Mouse (Mus musculus) heart, adult 10 weeks (tissue): ENCODE results near the gene Unc13c. TPM values are rescaled to one million over a fixed set of nuclear protein-coding genes. Genes with fewer than 3 reads are reported as not detected.

Source experiments
- polyA plus RNA-seq: library from polyadenylated mRNA; stranded (reverse); fragments of 350-450 nt; fragmentation: Illumina TruSeq; extraction: RNeasy Lipid Tissue Mini Kit (QIAGEN cat#74804); gene quantifications from one replicate; pipeline ENCODE4 v1.2.3, GENCODE M21; 2014; ENCODE audit warnings: low read depth, low replicate concordance

Unc13c gene
- polyA plus RNA-seq: 0.05 TPM

DNA sequence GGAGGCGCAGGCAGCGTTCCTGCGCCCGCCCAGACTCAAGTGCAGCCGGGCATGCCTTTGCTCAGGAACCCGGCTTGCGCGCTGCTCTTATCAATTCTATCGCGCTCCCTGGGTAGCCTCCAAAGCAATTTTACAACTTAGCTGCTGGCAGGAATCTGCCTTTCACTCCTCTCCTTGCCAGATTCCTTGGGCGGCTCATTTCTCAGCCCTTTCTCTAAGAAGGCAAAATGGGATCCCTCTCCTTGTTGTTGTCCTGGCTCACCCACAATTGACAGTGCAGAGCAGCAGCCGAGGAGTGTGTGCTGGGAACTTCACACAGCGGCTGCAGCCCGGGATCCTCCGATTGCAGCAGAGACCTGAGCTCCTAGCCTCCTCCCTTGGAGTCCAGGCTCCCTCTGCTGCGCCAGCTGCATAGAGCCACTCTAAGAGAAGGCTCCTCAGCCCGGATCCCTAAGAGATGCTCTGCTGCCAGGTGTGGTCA lies at the start of gene Unc13c:
TSS of gene Unc13c (minus strand) at position 326 of the 481 bp plus-strand sequence.

Other genes starting within 250 kb of the Unc13c start
- gene Wdr72, start 141.4 kb upstream of the Unc13c start, polyA plus RNA-seq: 0.29 TPM